Mouse (Mus musculus) kidney, adult 8-10 months (tissue): Measurements from ENCODE around the gene Tmem247.

Experiments used
- DNase-seq, 2 experiments: peaks; one replicate each; pipeline ENCODE4 v3.0.0; 2022

Gene Tmem247

GRCm38 (mm10) chr17:86917048-86917447, at the start of gene Tmem247:
TSS of gene Tmem247 (plus strand) at chr17:86917348.
- DNase-seq = no peak

- no peak for DNase-seq
These were observed 46.6 kb upstream of the Tmem247 start for GRCm38 (mm10) chr17:86870586-86870985.

GRCm38 (mm10) chr17:86872643-86873042, 44.5 kb upstream of the Tmem247 start:
- DNase-seq = no peak

- DNase-seq = no peak
These were observed 40.2 kb upstream of the Tmem247 start for GRCm38 (mm10) chr17:86876940-86877339.

- no peak for DNase-seq
These were observed 39.4 kb upstream of the Tmem247 start for GRCm38 (mm10) chr17:86877747-86878146.

- no peak for DNase-seq
These were observed 37.1 kb upstream of the Tmem247 start for GRCm38 (mm10) chr17:86880056-86880455.

- no peak for DNase-seq
These were observed 36.6 kb upstream of the Tmem247 start for GRCm38 (mm10) chr17:86880461-86881044.

- DNase-seq = no peak
These were observed 22.0 kb upstream of the Tmem247 start for GRCm38 (mm10) chr17:86895191-86895590.

GRCm38 (mm10) chr17:86897486-86898165, 19.5 kb upstream of the Tmem247 start:
- DNase-seq = no peak

GRCm38 (mm10) chr17:86899821-86900220, 17.3 kb upstream of the Tmem247 start:
- DNase-seq = peak; percentile 34 to 49

- DNase-seq = no peak
These were observed 16.6 kb upstream of the Tmem247 start for GRCm38 (mm10) chr17:86900564-86900963.

GRCm38 (mm10) chr17:86902399-86903067, 14.6 kb upstream of the Tmem247 start:
- no peak for DNase-seq

- no peak for DNase-seq
These were observed 13.6 kb upstream of the Tmem247 start for GRCm38 (mm10) chr17:86903596-86903995.

- no peak for DNase-seq
These were observed 12.9 kb upstream of the Tmem247 start for GRCm38 (mm10) chr17:86904206-86904605.

- DNase-seq = peak in 1 of 2 experiments; percentile 21
These were observed 11.6 kb upstream of the Tmem247 start for GRCm38 (mm10) chr17:86905297-86906135.

- DNase-seq = peak; percentile 65 to 87
These were observed 11.0 kb upstream of the Tmem247 start for GRCm38 (mm10) chr17:86906136-86906461.

- no peak for DNase-seq
These were observed 10.5 kb upstream of the Tmem247 start for GRCm38 (mm10) chr17:86906601-86907000.

GRCm38 (mm10) chr17:86907092-86907491, 10.1 kb upstream of the Tmem247 start:
- DNase-seq = no peak

GRCm38 (mm10) chr17:86908316-86908715, 8.8 kb upstream of the Tmem247 start:
- no peak for DNase-seq

GRCm38 (mm10) chr17:86909733-86910495, 7.2 kb upstream of the Tmem247 start:
- peak in 1 of 2 experiments; percentile 25 for DNase-seq

- DNase-seq = no peak
These were observed 5.9 kb upstream of the Tmem247 start for GRCm38 (mm10) chr17:86911261-86911660.

- DNase-seq = no peak
These were observed 4.0 kb upstream of the Tmem247 start for GRCm38 (mm10) chr17:86913003-86913607.
